Mouse (Mus musculus) lung, adult 2 months (tissue): Measurements from ENCODE around the gene Galnt18. TPM values are rescaled to one million over a fixed set of nuclear protein-coding genes. Genes with fewer than 3 reads are reported as not detected.

Experiments used
- DNase-seq: peaks from one replicate; pipeline ENCODE4 v3.0.0; 2022
- H3K4me1 ChIP-seq: fragments of 200-500 bp; 2 replicates; pipeline ENCODE4 v1.6.1; 2011; ENCODE audit warnings: low read length; ENCODE audit not compliant: control insufficient read depth, insufficient read depth
- H3K4me3 ChIP-seq: fragments of 200-500 bp; replicated peaks from 2 replicates; pipeline ENCODE3; 2011; ENCODE audit warnings: low read depth, mild to moderate bottlenecking, control low read depth, low read length; ENCODE audit errors: extremely low read depth
- CTCF ChIP-seq: fragments of 200-500 bp; IDR thresholded peaks from 2 replicates; pipeline ENCODE4 v1.5.1; 2011; ENCODE audit warnings: mild to moderate bottlenecking, low read length, control low read depth; ENCODE audit not compliant: insufficient read depth
- POLR2A ChIP-seq: fragments of 200-500 bp; IDR thresholded peaks from 2 replicates; pipeline ENCODE4 v1.6.1; 2011; ENCODE audit warnings: low read depth, mild to moderate bottlenecking, control low read depth, low read length, borderline replicate concordance; ENCODE audit errors: extremely low read depth
- WGBS: fragments of 180-500 bp; shearing (Covaris S2); methylation state at CpG from one replicate; pipeline ENCODE4 v1.1.7; 2018; 5-methylcytosine and 5-hydroxymethylcytosine counted together
- polyA plus RNA-seq: library from polyadenylated mRNA; depleted of rRNA; stranded (reverse); fragments of >200 nt; gene quantifications from 2 replicates; pipeline ENCODE4 v1.2.3, GENCODE M21; 2012

The Galnt18 gene
- polyA plus RNA-seq, 1 experiment, result 142 TPM

- TF ChIP-seq POLR2A, result no peak
- no peak for TF ChIP-seq CTCF
- DNase-seq, result no peak
- WGBS, result 34% methylated on average over 14 of the region's 14 CpGs
Measured at GRCm38 (mm10) chr7:111663139-111664073, 116.4 kb downstream of the Galnt18 start.

DNA sequence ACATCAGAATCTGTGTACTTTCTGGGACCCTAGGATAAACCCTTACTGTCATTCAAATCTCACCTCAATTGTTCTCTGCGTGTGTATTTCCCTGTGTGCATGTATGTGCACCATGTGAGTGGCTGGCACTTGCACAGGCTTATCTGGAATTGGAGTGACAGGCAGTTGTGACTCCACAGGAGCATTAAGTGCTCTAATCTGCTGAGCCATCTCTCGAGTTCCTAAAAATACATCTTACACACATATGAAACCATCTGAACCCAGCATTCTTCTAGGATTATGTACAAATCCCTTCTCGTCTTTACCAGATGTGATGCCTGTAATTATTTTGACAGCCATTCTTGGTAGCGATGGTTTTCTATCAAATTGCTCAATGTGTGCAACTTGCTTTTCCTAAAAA is 121.2 kb downstream of the Galnt18 start:
- WGBS, result 78% methylated on average over 4 of the region's 4 CpGs
- DNase-seq, result no peak
- TF ChIP-seq POLR2A (no peak), CTCF (no peak)
- H3K4me3 ChIP-seq, result no peak overlapping the region
- peaks cover 7% of the 10 kb centered on the region; the same call in 1 of the 2 replicates for H3K4me1 ChIP-seq

More at GRCm38 (mm10) chr7:111663139-111664073, 116.4 kb downstream of the Galnt18 start:
- peaks cover 8% of the 10 kb centered on the region for H3K4me1 ChIP-seq
- H3K4me3 ChIP-seq, result no peak overlapping the region

DNA sequence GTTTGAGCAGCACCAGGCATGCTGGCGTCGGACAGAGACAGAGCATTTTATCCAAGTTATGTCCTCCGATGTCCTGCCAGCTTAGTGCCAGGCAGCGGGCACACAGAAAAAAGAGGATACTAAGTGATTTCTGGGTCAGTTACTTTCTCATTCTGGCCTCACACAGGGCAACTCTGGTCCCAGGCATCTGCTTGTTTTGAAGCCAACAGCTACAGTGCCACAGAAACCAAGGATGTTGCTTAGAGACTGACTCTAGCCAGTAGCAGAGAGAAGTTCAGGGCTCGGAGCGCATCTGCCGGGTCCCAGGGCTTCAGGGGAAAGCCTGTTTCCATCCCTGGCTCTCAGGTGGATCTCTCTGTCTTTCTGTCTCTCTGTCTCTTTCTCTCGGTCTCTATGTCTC is 124.8 kb downstream of the Galnt18 start:
- 94% methylated on average over 8 of the region's 8 CpGs for WGBS
- TF ChIP-seq CTCF (no peak), POLR2A (no peak)
- no peak overlapping the region for H3K4me3 ChIP-seq
- peaks cover 4% of the 10 kb centered on the region; the same call in 1 of the 2 replicates for H3K4me1 ChIP-seq
- no peak for DNase-seq

DNA sequence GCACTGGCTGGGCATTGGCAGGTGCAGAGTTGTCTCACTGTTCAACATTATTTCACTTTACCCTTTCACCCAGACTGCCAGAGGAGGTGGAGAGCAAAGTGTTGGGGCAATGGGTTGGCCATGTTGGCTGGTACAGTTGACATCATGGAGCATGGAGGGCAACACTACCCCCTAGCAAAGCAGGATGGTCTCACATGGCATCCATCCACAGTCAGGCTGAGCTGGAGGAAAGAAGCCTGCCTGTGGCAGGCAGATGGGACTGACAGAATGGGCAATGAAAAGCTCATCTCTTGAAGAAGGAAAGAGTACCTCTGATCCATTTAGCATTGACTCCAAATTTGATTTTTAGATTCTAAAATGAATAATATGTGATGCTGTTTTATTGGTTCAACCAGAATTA is 125.3 kb downstream of the Galnt18 start:
- TF ChIP-seq CTCF, result no peak
- no peak for TF ChIP-seq POLR2A
- H3K4me1 ChIP-seq, result peaks cover 4% of the 10 kb centered on the region; the same call in 1 of the 2 replicates
- no peak for DNase-seq
- no peak overlapping the region for H3K4me3 ChIP-seq

DNA sequence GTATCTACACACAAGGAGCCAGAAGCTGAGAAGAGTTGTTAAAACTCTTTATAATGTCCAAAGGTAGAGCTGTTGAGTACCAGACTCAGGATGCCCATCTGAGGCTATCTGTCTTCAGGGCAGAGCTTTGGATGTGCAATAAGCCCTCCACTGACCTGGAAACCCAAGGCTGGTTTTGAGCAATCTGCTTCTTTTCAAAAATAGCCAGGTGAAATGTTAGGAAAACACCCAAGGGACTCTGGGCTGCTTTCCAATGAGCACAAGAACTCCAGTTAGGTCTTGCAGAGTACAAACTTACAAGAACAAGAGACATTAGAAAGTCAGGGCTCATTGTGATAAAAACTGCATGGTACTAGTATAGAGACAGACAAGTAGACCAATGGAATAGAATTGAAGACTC is 135.4 kb downstream of the Galnt18 start:
- no peak for DNase-seq

DNA sequence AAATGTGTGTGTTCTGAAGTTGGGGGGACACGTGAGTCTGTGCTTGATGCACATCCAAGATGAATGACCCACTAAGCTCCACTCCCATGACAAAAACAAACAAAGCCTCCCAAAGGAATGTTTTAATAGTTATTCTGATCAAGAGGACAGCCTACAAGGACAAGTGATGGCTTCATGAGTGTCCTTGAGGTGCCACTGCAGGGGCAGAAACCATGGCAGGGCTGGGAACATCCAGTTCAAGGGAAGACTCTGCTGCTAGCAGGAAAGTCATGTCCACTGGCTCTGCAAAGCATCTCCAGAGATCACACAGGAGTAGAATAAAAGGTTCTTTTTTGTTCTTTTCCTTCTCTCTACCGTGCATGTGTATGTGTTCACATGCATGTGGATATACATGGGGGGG is 140.9 kb downstream of the Galnt18 start:
- DNase-seq, result no peak
- peaks cover 11% of the 10 kb centered on the region for H3K4me1 ChIP-seq
- 48% methylated on average over 2 of the region's 2 CpGs for WGBS
- no peak overlapping the region for H3K4me3 ChIP-seq
- TF ChIP-seq CTCF (no peak), POLR2A (no peak)

More for the DNA sequence above, 135.4 kb downstream of the Galnt18 start:
- TF ChIP-seq POLR2A (no peak), CTCF (no peak)
- H3K4me3 ChIP-seq, result no peak overlapping the region
- no peaks in the 10 kb centered on the region; the same call in 1 of the 2 replicates for H3K4me1 ChIP-seq

DNA sequence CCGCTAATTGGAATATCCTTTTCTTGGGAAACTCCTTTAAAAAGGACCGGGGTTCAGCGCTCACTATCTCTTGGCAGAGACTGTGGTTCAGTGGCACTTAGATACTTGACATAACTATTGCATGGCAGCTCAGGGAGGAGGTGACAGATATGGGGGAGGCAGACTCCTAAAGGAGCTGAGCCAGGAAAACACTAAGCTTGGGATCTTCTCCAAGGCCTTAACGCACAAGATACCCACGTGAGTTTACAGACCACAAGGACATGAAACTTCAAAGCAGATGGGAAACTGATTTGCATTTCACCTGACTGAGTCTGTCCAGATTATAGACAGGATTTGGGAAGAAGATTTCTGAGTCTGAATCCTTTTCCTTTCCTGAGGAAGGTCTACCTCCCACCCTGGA is 141.3 kb downstream of the Galnt18 start:
- TF ChIP-seq POLR2A (no peak), CTCF (no peak)
- DNase-seq, result no peak
- no peak overlapping the region for H3K4me3 ChIP-seq
- WGBS, result 52% methylated on average over 5 of the region's 5 CpGs
- H3K4me1 ChIP-seq, result peaks cover 14% of the 10 kb centered on the region

DNA sequence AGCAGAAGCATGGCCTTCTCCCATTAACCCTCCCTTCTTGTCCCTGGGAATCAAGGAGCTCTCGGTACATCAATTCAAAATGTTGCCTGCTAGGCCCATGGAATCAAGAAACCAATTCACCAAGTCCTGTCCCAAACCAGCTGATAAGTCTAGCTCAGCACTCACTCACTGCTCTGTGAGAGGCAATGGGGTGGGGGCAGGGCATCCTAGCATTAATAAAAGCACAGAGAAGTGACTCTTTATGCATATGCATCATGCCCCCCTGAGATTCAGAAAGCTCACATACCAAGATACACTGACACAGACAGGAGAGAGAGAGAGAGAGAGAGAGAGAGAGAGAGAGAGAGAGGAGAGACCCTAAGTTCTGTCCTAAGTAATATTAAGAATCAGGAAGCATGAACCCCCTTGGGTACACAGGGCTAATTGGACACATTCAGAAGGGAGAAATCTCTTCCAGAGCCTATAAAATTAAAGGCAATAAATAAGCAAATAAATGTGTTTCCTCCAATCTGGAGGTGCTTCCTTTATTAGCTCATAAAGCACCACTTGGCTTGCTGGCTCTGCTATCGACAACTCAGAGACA is 141.8 kb downstream of the Galnt18 start:
- 61% methylated on average over 2 of the region's 2 CpGs for WGBS
- peaks cover 16% of the 10 kb centered on the region for H3K4me1 ChIP-seq
- TF ChIP-seq POLR2A (no peak), CTCF (no peak)
- no peak overlapping the region for H3K4me3 ChIP-seq
- no peak for DNase-seq

DNA sequence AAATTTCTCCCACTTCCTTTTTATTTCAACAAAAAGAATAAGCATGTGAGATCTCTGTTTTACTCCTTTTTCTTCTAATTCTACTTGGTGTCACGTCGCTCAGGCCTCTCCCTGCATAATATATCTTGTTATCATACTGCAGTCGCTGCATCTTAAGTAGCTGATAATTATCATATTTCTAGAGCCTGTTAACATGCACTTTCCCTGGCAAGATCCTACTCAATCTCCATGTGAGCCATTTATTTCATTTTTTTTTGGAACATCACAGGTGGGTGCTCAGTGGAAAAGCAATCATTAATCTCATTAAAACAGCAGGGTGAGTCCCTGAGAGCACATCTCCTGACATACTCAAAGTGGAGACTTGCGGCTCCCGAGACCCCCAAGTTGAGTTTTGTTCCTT is 143.3 kb downstream of the Galnt18 start:
- H3K4me1 ChIP-seq, result peaks cover 16% of the 10 kb centered on the region
- DNase-seq, result no peak
- WGBS, result 97% methylated on average over 5 of the region's 5 CpGs
- TF ChIP-seq CTCF (no peak), POLR2A (no peak)
- H3K4me3 ChIP-seq, result no peak overlapping the region
